10 mouse cellular contexts compared by ENCODE assay signal in genomic region chr8:108241041-108241690, GRCm38 (mm10).
DNase-seq lines count a peak whose midpoint lies in the region; ATAC-seq and TF ChIP-seq lines count a peak whose summit lies in the region.
"Had no signal": no experiment of that assay in that cellular context is flagged by ENCODE, and none has a peak within 500 bp of the region (broad histone marks: within the 10 kb centered on the region; RNA-seq: fewer than 3 reads in every experiment).

No protein-coding gene starts in this region.

- H3K4me2 ChIP-seq in lung, embryonic 16.5 days (ENCODE audit: low read depth, low read length), result peak overlapping the region; percentile 46

- no peak overlapping the region for H3K4me3 ChIP-seq in cerebellum, adult 2 months (replicated peaks; ENCODE audit: insufficient read depth, low read depth, low read length)
- peak overlapping the region; percentile 27 for H3K4me3 ChIP-seq in lung, embryonic 16.5 days (ENCODE audit: low read length)

- no peaks in the 10 kb centered on the region for H3K4me1 ChIP-seq in cerebellum, adult 2 months (ENCODE audit: control insufficient read depth, insufficient read depth, low read length)
- H3K4me1 ChIP-seq in lung, embryonic 16.5 days (replicated peaks; ENCODE audit: control insufficient read depth, insufficient read depth, low read length), result peaks cover 8% of the 10 kb centered on the region

- H3K9ac ChIP-seq in lung, embryonic 16.5 days (ENCODE audit: low read length), result peak overlapping the region; percentile 54; the same call in 1 of the 2 replicates

- no peaks in the 10 kb centered on the region for H3K9me3 ChIP-seq in lung, embryonic 16.5 days (ENCODE audit: control insufficient read depth, low read length)

- 22% methylated on average over 19 of the region's 19 CpGs for WGBS in cerebellum, adult 2 months
- 15% methylated on average over 19 of the region's 19 CpGs for WGBS in lung, embryonic 16.5 days

- ATAC-seq in lung, embryonic 16.5 days (ENCODE audit: low read depth), result no peak
- ATAC-seq in granulocyte monocyte progenitor cell, adult 5-6 weeks (replicated peaks; ENCODE audit: poor library complexity, severe bottlenecking), result no peak

- DNase-seq in cerebellum, adult 2 months, result no peak
- DNase-seq in cerebellum, postnatal 25 days, result no peak
- no peak for DNase-seq in lung, postnatal 4 days
- peak; percentile 73 for DNase-seq in mesoderm, embryonic 11.5 days (ENCODE audit: low read depth, low spot score)
- no peak for DNase-seq in frontal cortex, adult 2 months (ENCODE audit: extremely low spot score in 1 of 2, low spot score in 1 of 2)
- DNase-seq in spleen, postnatal 14 days (ENCODE audit: low spot score in 2 of 2), result no peak
- DNase-seq: B cell, adult 2 months; kidney, adult 9 months had no signal

- H3K27ac ChIP-seq in cerebellum, adult 2 months (ENCODE audit: insufficient read depth, low read length), result 0 out of 2 replicates have a peak overlapping the region, but pooled peaks have one; percentile 6
- H3K27ac ChIP-seq in lung, embryonic 16.5 days (ENCODE audit: low read length), result no peak overlapping the region

- H3K27me3 ChIP-seq in cerebellum, adult 2 months (ENCODE audit: control insufficient read depth, insufficient read depth, low read length), result peaks cover 4% of the 10 kb centered on the region; the same call in 1 of the 2 replicates
- H3K27me3 ChIP-seq in lung, embryonic 16.5 days (ENCODE audit: control insufficient read depth, insufficient read depth, low read depth, low read length), result no peaks in the 10 kb centered on the region

- TF ChIP-seq CTCF in cerebellum, adult 2 months (IDR thresholded peaks at IDR 0.05; ENCODE audit: borderline replicate concordance, insufficient read depth, low read depth, low read length), result no peak

- no peaks in the 10 kb centered on the region for H3K36me3 ChIP-seq in lung, embryonic 16.5 days (ENCODE audit: control insufficient read depth, insufficient read depth, low read length)

- TF ChIP-seq POLR2A in cerebellum, adult 2 months (IDR thresholded peaks at IDR 0.05; ENCODE audit: borderline replicate concordance, insufficient read depth, low read length), result no peak
